Mouse (Mus musculus): ENCODE results near the gene Msh4. TPM values are rescaled to one million over a fixed set of nuclear protein-coding genes. Genes with fewer than 3 reads are reported as not detected.

Msh4 gene
- not detected for polyA plus RNA-seq (2015; fragmentation: Illumina TruSeq; extraction: RNeasy Lipid Tissue Mini Kit (QIAGEN cat#74804); ENCODE audit: insufficient read depth, low read depth, low replicate concordance)

DNA sequence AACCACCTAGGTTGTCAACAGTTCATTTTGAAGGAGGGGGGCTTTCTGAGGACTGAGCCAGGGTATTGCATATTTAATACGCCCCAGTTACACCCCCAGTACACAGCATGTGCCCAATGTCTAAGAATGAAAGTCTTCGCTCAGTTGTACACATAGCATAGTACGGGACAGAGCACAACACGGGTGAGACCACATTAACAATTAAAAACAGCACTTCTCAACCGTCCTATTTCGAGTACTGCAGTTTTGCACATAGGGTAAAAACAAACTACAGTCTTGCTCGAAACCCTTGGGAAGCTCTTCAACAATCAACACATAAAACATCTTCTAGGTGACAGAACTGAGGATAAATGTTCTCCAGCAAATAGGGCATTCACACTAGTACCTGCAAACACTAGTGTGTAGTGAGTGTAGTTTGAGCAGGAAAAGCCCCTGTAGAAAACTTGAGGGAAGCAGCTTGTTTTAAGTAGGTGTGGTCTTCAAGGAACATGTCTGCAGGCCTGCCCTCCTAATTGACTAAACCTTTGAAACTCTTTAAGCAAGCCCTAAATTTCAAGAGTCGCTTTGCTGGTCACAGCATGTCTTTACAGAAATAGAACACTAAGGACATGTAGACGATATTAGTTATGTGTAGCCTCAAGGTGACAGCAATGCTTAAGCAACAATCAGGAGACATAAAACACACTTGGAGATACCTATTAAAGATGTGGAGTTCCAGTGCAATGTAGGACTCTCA is at the start of gene Msh4:
Msh4 (minus strand) TSS at position 3 of the 736 bp plus-strand sequence.

DNA sequence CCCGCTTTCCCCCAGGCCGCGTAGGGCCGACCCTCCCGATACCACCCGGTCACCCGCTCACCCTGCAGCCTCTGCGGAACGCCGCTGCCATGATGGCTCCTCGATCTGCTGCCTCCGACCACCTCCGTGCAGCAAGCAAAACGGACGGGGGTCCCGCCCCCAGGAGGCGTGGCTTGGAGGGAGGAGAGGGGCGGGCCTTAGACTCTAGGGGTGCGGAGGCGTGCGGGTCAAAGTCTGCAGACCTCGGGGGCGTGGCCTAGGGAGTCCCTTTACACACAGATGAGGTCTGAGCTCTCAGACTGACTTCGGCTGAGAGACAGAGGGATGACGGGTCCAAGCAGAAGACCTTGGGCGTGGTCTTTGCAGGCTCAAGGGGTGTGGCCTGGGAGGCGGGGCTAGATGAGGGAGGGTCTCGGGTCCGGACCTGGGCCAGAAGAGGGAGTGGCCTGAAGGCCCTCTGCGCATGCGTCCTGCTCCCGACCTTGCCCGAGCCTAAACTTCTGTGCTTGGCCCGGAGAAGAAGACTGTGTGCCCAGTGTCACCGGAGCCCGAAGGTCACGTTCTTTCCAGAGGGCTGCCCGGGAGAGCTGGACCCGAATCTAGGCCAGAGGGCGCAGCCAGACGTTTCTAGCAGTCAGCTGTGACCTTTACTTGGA is 38.5 kb upstream of the Msh4 start, which contains the start of gene Acadm:
Acadm (minus strand) TSS at position 298 of the 656 bp plus-strand sequence.

DNA sequence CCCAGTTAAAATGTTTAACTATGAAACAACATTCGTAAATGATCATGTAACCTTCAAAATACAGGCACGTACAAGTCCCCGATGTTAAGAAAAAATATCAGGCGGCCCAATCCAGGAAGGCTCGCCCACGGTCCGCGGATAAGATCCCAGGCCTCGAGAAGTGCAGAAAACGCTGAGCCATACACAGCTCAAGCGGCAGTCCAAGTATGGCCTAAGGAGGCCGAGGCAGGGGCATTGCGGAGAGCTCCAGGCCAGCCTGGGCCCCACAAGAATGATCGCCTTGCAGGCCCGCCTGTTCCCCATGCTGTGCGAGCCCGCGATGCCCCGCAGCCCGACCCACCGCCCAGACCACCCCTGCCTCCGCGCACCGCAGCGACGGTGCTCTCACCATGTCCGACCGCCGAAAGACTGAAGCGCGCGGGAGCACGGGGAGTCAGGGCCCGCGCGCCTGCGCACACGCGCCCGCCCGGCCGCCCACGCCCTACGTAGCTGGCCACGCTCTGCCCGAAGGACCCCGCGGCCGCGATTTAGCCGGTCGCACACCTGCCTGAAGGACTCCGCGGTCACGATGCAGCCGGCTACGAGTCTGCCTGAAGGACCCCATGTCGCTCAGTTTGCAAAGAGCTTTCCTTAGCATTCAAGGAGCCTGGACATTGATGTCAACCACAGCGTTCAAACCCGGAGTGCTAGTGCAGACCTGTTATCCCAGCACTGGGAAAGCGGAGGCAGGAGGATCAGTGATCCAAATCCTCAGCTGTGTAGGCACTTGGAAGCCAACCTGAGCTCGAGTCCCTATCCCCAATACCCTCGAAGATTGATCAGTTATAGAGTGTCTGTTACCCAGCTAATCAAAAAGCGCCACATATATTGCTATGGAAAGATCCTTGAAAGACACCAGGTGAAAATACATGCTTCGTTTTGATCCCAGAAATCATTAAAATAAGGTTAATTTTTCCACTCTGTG is 6.9 kb upstream of the Msh4 start, which contains the start of gene Rabggtb:
Rabggtb (minus strand) TSS at position 464 of the 964 bp plus-strand sequence.

DNA sequence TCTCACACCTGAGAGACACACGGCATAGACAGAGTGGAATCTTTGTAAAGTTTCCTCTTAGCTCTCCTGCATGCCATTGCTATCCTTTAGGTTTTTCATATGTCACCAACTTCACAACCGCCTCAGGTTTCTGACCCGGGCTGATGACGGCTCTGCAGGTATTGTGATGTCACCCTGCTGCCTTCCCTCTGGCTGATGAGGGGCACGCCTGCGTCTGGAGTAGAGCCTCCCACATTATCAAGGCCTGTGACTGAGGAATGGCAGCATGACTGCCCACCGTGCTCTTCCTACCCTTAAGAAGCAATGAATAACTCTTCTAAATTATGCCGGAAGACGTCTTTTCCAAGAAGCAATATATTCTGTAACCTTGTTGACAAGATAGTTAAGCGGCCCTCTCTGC is 61.9 kb downstream of the Msh4 start, which contains the start of gene Asb17:
Asb17 (plus strand) TSS at position 180 of the 400 bp plus-strand sequence.

Other genes with a start within 250 kb of the Msh4 start
- gene St6galnac3, start 181.0 kb downstream of the Msh4 start, polyA plus RNA-seq (2015; fragmentation: Illumina TruSeq; extraction: RNeasy Lipid Tissue Mini Kit (QIAGEN cat#74804); ENCODE audit: insufficient read depth, low read depth, low replicate concordance), result 1.3 TPM
- not detected for gene Asb17, start 61.9 kb downstream of the Msh4 start, polyA plus RNA-seq (2015; fragmentation: Illumina TruSeq; extraction: RNeasy Lipid Tissue Mini Kit (QIAGEN cat#74804); ENCODE audit: insufficient read depth, low read depth, low replicate concordance)
- 27.1 TPM for gene Rabggtb, start 6.9 kb upstream of the Msh4 start, polyA plus RNA-seq (2015; fragmentation: Illumina TruSeq; extraction: RNeasy Lipid Tissue Mini Kit (QIAGEN cat#74804); ENCODE audit: insufficient read depth, low read depth, low replicate concordance)
- gene Acadm, start 38.5 kb upstream of the Msh4 start, polyA plus RNA-seq (2015; fragmentation: Illumina TruSeq; extraction: RNeasy Lipid Tissue Mini Kit (QIAGEN cat#74804); ENCODE audit: insufficient read depth, low read depth, low replicate concordance), result 19.4 TPM
- gene Slc44a5, start 67.3 kb upstream of the Msh4 start, polyA plus RNA-seq (2015; fragmentation: Illumina TruSeq; extraction: RNeasy Lipid Tissue Mini Kit (QIAGEN cat#74804); ENCODE audit: insufficient read depth, low read depth, low replicate concordance), result not detected

Data from pancreas, adult 10 weeks (tissue).